Mouse (Mus musculus): ENCODE measurements around the gene Klrb1.

DNA sequence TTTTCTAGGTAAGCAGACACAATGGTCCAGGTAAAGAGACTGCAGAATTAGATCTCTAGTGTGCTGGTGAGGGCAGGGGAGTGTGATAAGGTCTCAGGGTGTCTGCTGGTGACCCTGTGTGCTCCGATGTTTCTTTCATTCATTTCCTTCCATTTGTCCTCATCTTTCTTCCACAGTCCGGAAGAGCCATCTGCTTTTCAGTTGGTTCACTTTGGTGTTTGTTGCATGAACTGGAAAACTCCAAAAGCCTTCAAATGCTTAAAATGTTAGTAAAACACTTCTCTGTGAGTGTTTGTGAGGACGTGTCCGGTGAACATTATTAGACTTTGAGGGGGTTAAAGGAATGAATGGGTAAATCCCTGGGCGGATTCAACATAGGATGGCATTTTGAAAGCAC is 38.3 kb upstream of the Klrb1 start:
- TF ChIP-seq CHD2 (IDR thresholded peaks at IDR 0.05; ENCODE audit: low read depth, low read length) (no peak), ZNF384 (IDR thresholded peaks at IDR 0.05; ENCODE audit: low read depth, low read length) (no peak), ZC3H11A (IDR thresholded peaks at IDR 0.05; ENCODE audit: borderline replicate concordance, low read depth, low read length) (no peak), MAFK (IDR thresholded peaks at IDR 0.05; ENCODE audit: insufficient read depth, low read depth, low read length) (no peak)

All from ES-E14 (cell line).